Mouse (Mus musculus): ENCODE data around the gene Galnt14.

GRCm38 (mm10) chr17:73554668-73555067 is 155.6 kb downstream of the Galnt14 start:
- TF ChIP-seq CTCF (IDR thresholded peaks at IDR 0.05; ENCODE audit: low read depth, low read length), result no peak
- TF ChIP-seq POLR2A (IDR thresholded peaks at IDR 0.05; ENCODE audit: insufficient read depth, low read length), result no peak
